Mouse (Mus musculus) G1E (cell line): ENCODE results near the gene Arg2.

Experiments
- CTCF ChIP-seq: IDR thresholded peaks from 2 replicates; pipeline ENCODE4 v1.5.1; 2012; ENCODE audit warnings: low read depth, low read length, inconsistent platforms, mixed read lengths
- GATA1 ChIP-seq: IDR thresholded peaks from 2 replicates; pipeline ENCODE4 v1.6.1; 2012; ENCODE audit warnings: borderline replicate concordance, low read length, inconsistent platforms, mixed read lengths
- POLR2AphosphoS5 ChIP-seq: IDR thresholded peaks from 2 replicates; pipeline ENCODE4 v1.6.1; 2012; ENCODE audit warnings: low read depth, low read length, inconsistent platforms; ENCODE audit not compliant: insufficient replicate concordance
- TAL1 ChIP-seq: conservative IDR thresholded peaks from 2 replicates; pipeline ENCODE4 v1.6.1; 2012; ENCODE audit warnings: low read depth, low read length, inconsistent platforms, mixed read lengths

DNA sequence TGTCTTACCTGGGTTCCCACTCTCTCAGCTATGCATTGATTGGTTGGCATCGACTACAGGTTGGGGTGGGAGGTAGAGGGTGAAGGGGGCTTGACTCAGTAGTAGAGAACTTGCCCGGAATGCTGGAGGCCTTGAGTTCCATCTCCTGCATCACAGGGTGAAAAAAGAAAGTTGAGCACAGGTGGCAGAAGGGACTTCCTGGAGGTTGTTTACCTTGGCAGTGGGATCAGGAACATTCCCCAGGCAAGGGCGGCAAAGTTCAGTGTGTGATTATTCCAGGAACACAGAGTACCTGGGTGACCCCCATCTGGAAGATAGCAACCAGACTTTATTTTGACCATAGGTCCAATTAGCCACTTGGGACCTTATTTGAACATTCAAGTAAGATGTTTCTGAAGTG is 26.8 kb upstream of the Arg2 start:
- no peak for TF ChIP-seq CTCF
- no peak for TF ChIP-seq GATA1
- TF ChIP-seq TAL1: no peak
- no peak for TF ChIP-seq POLR2AphosphoS5
